Mouse (Mus musculus): ENCODE measurements around the gene Gnai1.

The Gnai1 gene

GRCm38 (mm10) chr5:18288079-18288478, 72.1 kb downstream of the Gnai1 start:
- no peak for DNase-seq (ENCODE audit: low read depth)

GRCm38 (mm10) chr5:18282095-18282494, 78.1 kb downstream of the Gnai1 start:
- DNase-seq (ENCODE audit: low read depth), result no peak

GRCm38 (mm10) chr5:18274352-18274940, 85.7 kb downstream of the Gnai1 start:
- DNase-seq (ENCODE audit: low read depth), result no peak

- DNase-seq (ENCODE audit: low read depth), result no peak
Measured at GRCm38 (mm10) chr5:18273291-18274284, 86.6 kb downstream of the Gnai1 start.

DNA sequence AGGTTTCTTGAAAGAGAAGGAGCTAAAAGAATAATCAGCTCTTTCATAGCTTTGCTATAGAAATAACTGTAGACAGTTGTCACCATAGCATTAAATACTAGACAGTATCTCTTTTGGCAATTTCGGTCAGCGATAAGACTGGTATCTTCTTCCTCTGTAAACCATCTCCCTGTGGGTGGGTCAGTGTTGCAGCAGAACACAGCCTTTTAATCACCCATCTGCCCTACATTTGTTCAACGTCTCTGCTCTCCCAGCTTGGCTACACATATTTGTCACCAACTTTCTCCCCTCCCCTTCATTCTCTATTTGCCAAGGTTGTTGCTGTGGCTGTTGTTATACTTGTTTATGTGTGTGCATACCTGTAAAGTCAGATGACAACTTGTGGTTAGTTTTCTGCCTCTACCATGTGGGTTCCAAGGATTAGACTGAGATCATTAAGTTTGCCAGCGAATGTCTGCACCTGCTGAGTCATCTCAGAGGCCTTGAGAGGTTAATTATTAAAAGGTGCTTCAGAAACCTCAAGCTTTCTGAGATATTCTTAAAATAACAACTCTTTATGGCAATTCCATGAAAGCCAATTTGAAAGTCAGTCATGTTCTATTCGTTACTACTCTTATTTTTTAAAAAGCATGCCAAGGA, 109.7 kb downstream of the Gnai1 start:
- DNase-seq (ENCODE audit: low read depth), result peak; percentile 2

DNA sequence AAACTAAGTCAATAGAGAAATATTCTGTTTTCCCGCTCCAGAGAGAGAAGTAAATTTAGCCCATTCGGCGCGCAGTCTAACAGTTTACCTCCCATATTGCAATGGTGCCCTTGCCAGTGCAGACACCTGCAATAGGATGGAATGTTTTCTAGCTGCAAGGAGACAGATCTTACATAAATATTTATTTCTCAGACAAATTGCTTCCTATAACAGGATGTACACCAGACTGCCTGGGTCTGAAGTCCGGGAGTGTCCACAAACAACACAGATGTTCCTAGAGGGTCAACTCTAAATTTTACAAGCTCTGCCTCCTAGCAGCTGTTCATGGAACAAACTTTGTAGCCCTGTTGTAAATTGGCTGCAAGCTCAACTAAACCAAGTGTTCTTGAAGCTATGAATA, 111.0 kb downstream of the Gnai1 start:
- DNase-seq (ENCODE audit: low read depth), result no peak

GRCm38 (mm10) chr5:18229396-18229795, 130.8 kb downstream of the Gnai1 start:
- no peak for DNase-seq (ENCODE audit: low read depth)

DNA sequence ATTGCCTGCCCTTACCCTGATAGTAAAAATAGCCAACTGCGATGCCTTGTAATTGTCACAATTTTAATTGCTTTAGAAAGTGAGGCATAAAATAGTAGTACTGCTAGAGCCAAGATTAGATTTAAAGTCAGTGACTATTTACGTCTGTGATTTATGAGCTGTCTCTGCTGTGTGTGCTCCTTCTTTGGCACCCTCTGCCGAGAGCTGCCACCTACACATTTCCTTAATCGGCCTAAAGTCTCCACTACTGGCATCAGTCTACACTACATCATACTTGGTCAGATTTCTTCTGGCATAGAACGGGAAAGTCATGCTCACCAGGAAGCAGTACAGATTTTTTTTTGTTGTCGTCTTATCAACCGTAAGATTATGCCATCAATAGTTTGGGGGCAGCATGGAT, 131.3 kb downstream of the Gnai1 start:
- no peak for DNase-seq (ENCODE audit: low read depth)

GRCm38 (mm10) chr5:18220873-18221272, 139.3 kb downstream of the Gnai1 start:
- DNase-seq (ENCODE audit: low read depth), result no peak

GRCm38 (mm10) chr5:18218292-18218691, 141.9 kb downstream of the Gnai1 start:
- DNase-seq (ENCODE audit: low read depth), result no peak

DNA sequence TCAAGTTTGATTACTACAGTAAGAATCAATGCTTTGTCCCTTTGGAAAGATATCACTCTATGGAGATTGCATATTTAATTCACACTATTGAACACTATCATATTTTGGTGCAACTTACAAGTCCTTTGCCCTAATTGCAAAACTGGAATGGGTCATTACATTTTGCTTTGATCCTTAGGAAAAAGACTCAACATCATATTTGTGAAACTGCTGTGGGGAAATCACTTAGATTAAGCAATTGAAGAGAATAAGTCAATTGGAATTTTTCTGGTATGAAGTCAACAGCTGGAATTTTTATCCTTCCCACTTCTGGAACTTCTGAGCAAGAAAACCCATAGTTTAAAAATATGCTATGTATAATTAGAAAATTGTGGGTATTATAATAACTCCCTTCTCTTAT, 142.3 kb downstream of the Gnai1 start:
- DNase-seq (ENCODE audit: low read depth), result no peak
